Mouse (Mus musculus): ENCODE measurements around the gene Pdrg1. TPM values are rescaled to one million over a fixed set of nuclear protein-coding genes. Genes with fewer than 3 reads are reported as not detected.

Pdrg1 gene
- total RNA-seq, 4 experiments from 2014 or later: 207 to 252 (median 221) TPM

GRCm38 (mm10) chr2:153031126-153032082 is 16.2 kb upstream of the Pdrg1 start, which contains the start of gene Xkr7:
Xkr7 (plus strand) TSS chr2:153031852.
- DNase-seq: no peak

- no peak for DNase-seq
Measured at GRCm38 (mm10) chr2:153030422-153030821, 15.2 kb upstream of the Pdrg1 start.

GRCm38 (mm10) chr2:153027501-153027900 is 12.3 kb upstream of the Pdrg1 start:
- DNase-seq: no peak

- no peak for DNase-seq
Measured at GRCm38 (mm10) chr2:153026052-153026451, 10.8 kb upstream of the Pdrg1 start.

- no peak for DNase-seq
Measured at GRCm38 (mm10) chr2:153022855-153023254, 7.6 kb upstream of the Pdrg1 start.

- DNase-seq: no peak
Measured at GRCm38 (mm10) chr2:153021163-153021562, 5.9 kb upstream of the Pdrg1 start.

- DNase-seq: no peak
Measured at GRCm38 (mm10) chr2:153019355-153019754, 4.1 kb upstream of the Pdrg1 start.

- DNase-seq: no peak
Measured at GRCm38 (mm10) chr2:153016786-153017185, 1.6 kb upstream of the Pdrg1 start.

GRCm38 (mm10) chr2:153015804-153016203 is 577 bp upstream of the Pdrg1 start:
- no peak for DNase-seq

GRCm38 (mm10) chr2:153013724-153014515 is 1.3 kb downstream of the Pdrg1 start:
- peak; percentile 54 for DNase-seq

GRCm38 (mm10) chr2:153009192-153009973 is 5.8 kb downstream of the Pdrg1 start:
- DNase-seq: no peak

- DNase-seq: peak; percentile 28
Measured at GRCm38 (mm10) chr2:153005981-153006380, 9.2 kb downstream of the Pdrg1 start.

- no peak for DNase-seq
Measured at GRCm38 (mm10) chr2:153003681-153004338, 11.4 kb downstream of the Pdrg1 start.

GRCm38 (mm10) chr2:153002492-153003248 is 12.6 kb downstream of the Pdrg1 start:
- no peak for DNase-seq

- no peak for DNase-seq
Measured at GRCm38 (mm10) chr2:152997046-152997445, 18.2 kb downstream of the Pdrg1 start.

- no peak for DNase-seq
Measured at GRCm38 (mm10) chr2:152991529-152991928, 23.7 kb downstream of the Pdrg1 start.

GRCm38 (mm10) chr2:152985582-152985981 is 29.6 kb downstream of the Pdrg1 start:
- DNase-seq: no peak

- DNase-seq: no peak
Measured at GRCm38 (mm10) chr2:152976991-152977390, 38.2 kb downstream of the Pdrg1 start.

GRCm38 (mm10) chr2:152965555-152965954 is 49.7 kb downstream of the Pdrg1 start:
- DNase-seq: no peak

GRCm38 (mm10) chr2:152962091-152962793 is 53.0 kb downstream of the Pdrg1 start, which contains the start of gene Ttll9:
Ttll9 (plus strand) TSS chr2:152962485.
- DNase-seq: peak; percentile 75

Data from adrenal gland, adult 8-10 months (tissue).